Mouse (Mus musculus) megakaryocyte, embryonic 14.5 days (primary cell): ENCODE measurements around the gene Ptpn6. TPM values are rescaled to one million over a fixed set of nuclear protein-coding genes. Genes with fewer than 3 reads are reported as not detected.

Experiments
- H3K27me3 ChIP-seq: replicated peaks from 2 replicates; pipeline ENCODE3; 2012; ENCODE audit warnings: inconsistent platforms
- H3K36me3 ChIP-seq: replicated peaks from 2 replicates; pipeline ENCODE3; 2012; ENCODE audit warnings: low read length, inconsistent platforms, mixed read lengths
- H3K4me1 ChIP-seq: 2 replicates; pipeline ENCODE4 v1.6.1; 2012; ENCODE audit warnings: inconsistent platforms
- H3K4me3 ChIP-seq: replicated peaks from 2 replicates; pipeline ENCODE3; 2012; ENCODE audit warnings: moderate library complexity, mild to moderate bottlenecking, inconsistent platforms
- H3K9me3 ChIP-seq: 2 replicates; pipeline ENCODE4 v1.6.1; 2012; ENCODE audit warnings: inconsistent platforms
- FLI1 ChIP-seq: IDR thresholded peaks from 2 replicates; pipeline ENCODE4 v1.6.1; 2012; ENCODE audit warnings: low read length, inconsistent platforms, mixed read lengths
- GATA1 ChIP-seq: IDR thresholded peaks from 3 replicates; pipeline ENCODE4 v1.6.1; 2012; ENCODE audit warnings: mixed read lengths, low read length, inconsistent platforms, borderline replicate concordance
- polyA plus RNA-seq: library from polyadenylated mRNA; stranded (reverse); fragments of >175 nt; gene quantifications from 2 replicates; pipeline ENCODE4 v1.2.3, GENCODE M21; 2012; ENCODE audit warnings: low replicate concordance; ENCODE audit not compliant: insufficient read depth

Ptpn6 gene
- polyA plus RNA-seq, 1 experiment, result 20.1 TPM

DNA sequence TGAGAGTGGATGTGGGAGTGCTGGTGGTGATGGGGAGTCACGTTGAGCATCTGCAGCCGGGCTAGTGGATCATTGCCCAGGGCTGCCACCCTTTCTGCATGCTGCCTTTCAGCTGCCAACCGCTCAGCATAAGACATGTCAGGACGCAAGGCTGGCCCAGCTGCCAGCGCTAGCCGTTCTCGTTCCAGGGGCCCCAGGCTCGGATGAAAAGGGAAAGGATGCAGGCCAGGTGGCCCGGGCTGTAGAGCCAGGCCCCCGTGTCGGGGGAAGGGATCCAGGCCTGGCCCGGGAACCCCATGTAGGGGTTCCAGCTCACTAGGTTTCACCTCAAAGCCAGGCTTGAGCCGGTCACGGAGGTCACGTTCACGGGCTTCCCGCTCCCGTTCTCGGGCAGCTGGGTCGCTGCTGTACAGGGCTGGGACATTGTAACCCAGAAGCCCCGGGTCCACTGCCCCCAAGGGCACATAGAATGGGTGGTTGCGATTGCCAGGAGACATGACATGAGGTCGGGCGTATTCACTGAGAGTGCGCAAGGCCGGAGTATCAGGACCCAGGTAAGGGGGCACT, 6.3 kb upstream of the Ptpn6 start:
- Histone ChIP-seq H3K9me3 (no peaks in the 10 kb centered on the region), H3K4me1 (peaks cover 58% of the 10 kb centered on the region), H3K36me3 (peaks cover 52% of the 10 kb centered on the region), H3K4me3 (peak overlapping the region; percentile 95), H3K27me3 (no peaks in the 10 kb centered on the region)
- TF ChIP-seq FLI1 (no peak), GATA1 (no peak)

DNA sequence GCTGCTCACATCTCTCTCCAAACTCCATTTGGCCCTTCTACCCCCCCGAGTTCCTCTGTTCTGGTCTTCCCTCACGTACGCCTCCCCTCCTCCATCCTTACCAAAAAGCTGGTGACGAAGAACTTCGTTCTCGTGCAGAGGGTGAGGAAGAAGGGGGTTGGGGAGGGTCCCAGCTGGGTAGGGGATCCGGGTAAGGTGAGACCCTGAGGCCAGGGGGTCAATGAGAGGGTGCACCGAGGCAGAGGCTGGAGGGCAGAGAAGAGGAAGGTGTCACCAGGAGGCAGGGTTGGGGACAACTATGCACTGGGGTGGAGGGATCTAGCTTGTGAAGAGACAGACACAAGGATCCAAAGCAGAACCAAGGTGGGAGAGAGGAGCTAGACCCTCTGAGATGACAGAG, 5.1 kb upstream of the Ptpn6 start:
- Histone ChIP-seq H3K9me3 (no peaks in the 10 kb centered on the region), H3K36me3 (peaks cover 50% of the 10 kb centered on the region), H3K27me3 (no peaks in the 10 kb centered on the region), H3K4me1 (peaks cover 70% of the 10 kb centered on the region), H3K4me3 (no peak overlapping the region)
- TF ChIP-seq FLI1 (no peak), GATA1 (no peak)

DNA sequence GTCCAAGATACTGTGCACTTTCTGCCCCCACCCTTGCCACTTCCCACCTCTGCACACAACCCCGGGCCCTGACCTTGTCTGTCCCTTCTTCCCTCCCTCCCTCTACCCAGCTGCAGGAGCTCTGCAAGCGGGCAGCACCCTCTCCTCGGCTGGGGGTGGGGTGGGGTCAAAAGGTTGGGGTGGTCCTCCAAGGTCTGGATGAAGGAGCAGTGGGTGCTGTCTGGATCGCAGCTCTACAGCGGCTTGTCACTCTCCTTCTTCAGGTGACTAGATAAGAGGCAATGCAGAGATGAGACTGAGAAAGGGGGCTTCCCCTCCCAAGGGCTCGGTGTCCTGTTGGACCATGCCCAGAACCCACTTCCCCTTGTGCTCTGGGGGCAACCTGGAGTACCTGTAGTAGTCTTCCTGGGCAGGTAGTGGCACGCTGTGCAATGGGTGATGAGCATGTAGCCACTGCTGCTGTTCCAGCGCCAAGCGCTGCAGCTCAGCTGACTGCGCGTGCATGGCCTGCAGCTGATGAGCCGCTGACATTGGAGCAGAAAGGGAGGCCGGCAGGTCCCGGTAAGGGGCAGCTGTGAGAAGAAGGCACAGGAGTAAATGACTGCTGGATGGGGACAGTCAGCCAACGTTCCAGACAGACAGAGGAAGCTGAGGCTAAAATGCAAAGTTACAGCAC, 4.5 kb upstream of the Ptpn6 start:
- peaks cover 48% of the 10 kb centered on the region for H3K36me3 ChIP-seq
- H3K9me3 ChIP-seq, result no peaks in the 10 kb centered on the region
- H3K27me3 ChIP-seq, result no peaks in the 10 kb centered on the region
- H3K4me3 ChIP-seq, result peak overlapping the region; percentile 56
- peaks cover 76% of the 10 kb centered on the region for H3K4me1 ChIP-seq
- no peak for TF ChIP-seq GATA1
- no peak for TF ChIP-seq FLI1

DNA sequence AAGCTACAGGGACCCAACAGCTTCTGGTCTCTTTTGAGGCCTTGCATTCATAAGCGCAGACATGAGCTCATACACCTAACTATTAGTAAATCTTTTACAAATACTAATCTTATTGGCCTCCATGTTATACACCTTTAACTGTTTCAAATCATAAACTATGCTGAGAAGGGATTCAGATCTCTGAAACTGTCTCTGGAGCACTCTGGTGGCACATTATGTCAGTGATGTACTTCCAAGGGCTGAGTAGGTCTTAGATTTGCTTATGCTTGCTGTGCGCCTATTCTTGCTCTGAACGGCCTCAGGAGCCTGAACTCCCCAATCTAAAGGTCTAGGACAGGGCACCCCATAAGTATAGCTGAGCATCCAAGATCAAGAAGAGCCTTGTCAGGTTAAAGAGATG, 3.3 kb upstream of the Ptpn6 start:
- no peak for TF ChIP-seq FLI1
- TF ChIP-seq GATA1, result no peak
- H3K4me3 ChIP-seq, result peak overlapping the region; percentile 97
- no peaks in the 10 kb centered on the region for H3K27me3 ChIP-seq
- peaks cover 84% of the 10 kb centered on the region for H3K4me1 ChIP-seq
- H3K36me3 ChIP-seq, result peaks cover 40% of the 10 kb centered on the region
- no peaks in the 10 kb centered on the region for H3K9me3 ChIP-seq

DNA sequence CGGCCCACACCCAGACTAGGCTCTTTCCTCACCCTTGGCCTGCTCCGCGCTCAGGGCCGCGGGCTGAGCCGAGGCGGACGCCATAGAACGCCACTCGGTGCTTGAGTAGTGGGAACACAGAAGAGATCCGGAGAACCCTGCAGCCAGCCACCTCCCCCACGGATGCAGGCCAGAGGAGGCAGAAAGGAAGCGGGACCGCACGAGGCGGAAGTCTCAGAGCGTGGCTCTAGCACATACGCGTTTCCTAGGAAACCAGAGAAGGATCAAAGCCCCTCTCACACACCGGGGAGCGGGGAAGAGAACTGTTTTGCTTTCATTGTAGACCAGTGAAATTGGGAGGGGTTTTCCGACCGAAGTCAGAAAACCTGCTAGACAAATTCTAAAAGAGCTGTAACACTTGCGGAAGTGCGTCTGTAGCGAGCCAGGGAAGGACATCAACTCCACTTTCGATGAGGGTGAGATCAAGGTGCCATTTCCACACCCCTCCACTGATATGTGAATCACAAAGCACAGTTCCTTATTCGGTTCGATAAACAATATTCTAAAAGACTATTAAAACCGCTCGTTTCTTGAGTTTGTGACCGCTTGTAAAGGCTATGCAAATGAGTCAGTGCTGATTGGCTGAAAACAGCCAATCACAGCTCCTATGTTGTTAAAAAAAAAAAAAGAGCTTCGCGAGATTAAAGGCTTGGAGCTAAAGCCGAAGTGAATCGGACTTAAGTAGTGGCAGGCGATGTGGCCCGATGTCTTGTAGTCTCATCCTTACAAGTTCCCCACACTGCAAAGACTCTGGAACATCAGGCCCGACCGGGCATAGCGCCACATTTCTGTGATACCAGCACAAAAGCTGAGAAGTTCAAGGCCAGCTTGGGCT, 2.6 kb upstream of the Ptpn6 start, which contains the start of gene Grcc10:
TSS of gene Grcc10 (minus strand) at position 487 of the 874 bp plus-strand sequence.
- H3K4me3 ChIP-seq, result peak within 1 kb of the TSS; percentile 97
- peaks cover 36% of the 10 kb centered on the region for H3K36me3 ChIP-seq
- peak; percentile 56; the same call in 1 of the 2 replicates for TF ChIP-seq FLI1
- no peak for TF ChIP-seq GATA1
- no peaks in the 10 kb centered on the region for H3K9me3 ChIP-seq
- peaks cover 78% of the 10 kb centered on the region for H3K4me1 ChIP-seq
- no peaks in the 10 kb centered on the region for H3K27me3 ChIP-seq

DNA sequence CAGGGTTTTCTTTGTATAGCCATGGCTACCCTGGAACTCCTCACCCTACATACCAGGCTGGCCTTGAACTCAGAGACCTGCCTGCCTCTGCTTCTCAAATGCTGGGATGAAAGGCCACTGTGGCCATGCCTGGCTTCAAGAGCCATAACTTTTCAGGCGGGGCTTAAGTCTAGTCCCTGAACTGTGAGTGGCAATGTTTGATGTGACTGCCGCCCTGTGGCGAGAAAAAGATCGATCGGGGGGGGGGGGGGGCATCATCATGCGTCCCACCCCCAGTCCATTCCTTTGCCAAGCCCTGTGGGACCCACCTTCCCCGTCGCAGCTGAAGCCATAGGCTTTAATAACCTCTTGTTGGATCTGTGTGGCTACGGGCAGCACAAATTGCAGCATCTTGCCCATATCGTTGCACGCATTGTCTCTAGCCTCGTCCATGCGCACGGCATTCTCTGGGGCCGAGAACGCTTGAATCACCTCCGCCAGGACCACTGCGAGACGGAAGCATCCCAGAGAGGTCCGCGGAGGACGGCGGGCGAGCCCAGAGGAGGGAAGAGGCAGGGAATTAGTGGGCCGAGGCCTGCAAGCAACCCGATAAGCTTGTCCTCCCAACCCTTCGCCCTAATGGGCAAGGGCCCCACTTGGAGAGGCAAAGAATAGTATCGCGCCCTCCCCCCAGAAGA, 1.8 kb upstream of the Ptpn6 start:
- peaks cover 36% of the 10 kb centered on the region for H3K36me3 ChIP-seq
- H3K9me3 ChIP-seq, result no peaks in the 10 kb centered on the region
- TF ChIP-seq FLI1 (no peak), GATA1 (no peak)
- H3K4me1 ChIP-seq, result peaks cover 73% of the 10 kb centered on the region
- H3K27me3 ChIP-seq, result no peaks in the 10 kb centered on the region
- peak overlapping the region; percentile 97 for H3K4me3 ChIP-seq

DNA sequence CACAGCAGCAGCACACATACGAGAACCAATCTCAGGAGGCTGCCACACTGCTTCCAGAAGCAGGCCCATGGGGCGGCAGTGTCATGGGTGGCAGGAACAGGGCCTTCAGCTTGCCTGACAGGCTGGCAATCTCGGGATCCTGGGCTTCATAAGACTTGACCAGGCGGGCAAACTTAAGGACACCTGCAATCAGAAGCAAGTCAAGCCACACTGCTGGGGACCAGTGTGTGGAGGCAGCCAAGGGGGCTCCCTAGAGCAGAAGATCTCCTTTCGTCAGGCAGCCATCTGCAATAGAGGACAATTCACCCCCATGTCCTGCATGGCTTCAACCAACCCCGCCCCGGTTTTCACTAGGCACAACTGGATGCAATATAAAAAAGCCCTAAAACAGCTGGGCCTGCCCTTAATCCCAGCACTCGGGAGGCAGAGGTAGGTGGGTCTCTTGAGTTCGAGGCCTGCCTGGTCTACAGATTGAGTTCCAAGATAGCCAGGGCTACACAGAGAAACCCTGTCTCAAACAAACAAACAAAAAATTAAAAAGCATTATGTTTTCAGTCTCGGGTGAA, 800 bp upstream of the Ptpn6 start:
- Histone ChIP-seq H3K4me3 (peak overlapping the region; percentile 42), H3K27me3 (no peaks in the 10 kb centered on the region), H3K36me3 (peaks cover 30% of the 10 kb centered on the region), H3K4me1 (peaks cover 67% of the 10 kb centered on the region), H3K9me3 (no peaks in the 10 kb centered on the region)
- TF ChIP-seq FLI1 (no peak), GATA1 (no peak)

DNA sequence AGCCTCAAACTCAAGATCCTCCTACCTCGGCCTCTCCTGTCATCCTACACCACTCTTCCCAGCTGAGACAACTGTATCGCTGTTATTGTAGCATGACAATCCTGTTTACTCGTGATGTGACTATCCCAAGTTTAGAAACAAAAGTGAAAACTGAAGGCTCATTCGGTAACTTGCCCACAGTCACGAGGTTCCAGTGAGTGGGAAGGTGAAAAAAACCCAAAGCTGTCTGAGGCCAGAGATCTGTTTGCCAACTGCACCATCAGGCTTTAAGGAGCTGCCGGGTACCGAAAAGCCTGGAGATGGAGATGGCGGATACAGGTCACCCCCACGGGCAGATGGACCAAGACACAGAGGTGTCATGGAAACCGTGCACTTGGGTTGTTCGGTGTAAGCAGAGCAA, 1.5 kb downstream of the Ptpn6 start:
- Histone ChIP-seq H3K9me3 (no peaks in the 10 kb centered on the region), H3K4me1 (peaks cover 73% of the 10 kb centered on the region), H3K36me3 (peaks cover 17% of the 10 kb centered on the region), H3K4me3 (no peak overlapping the region), H3K27me3 (no peaks in the 10 kb centered on the region)
- TF ChIP-seq FLI1 (no peak), GATA1 (no peak)

DNA sequence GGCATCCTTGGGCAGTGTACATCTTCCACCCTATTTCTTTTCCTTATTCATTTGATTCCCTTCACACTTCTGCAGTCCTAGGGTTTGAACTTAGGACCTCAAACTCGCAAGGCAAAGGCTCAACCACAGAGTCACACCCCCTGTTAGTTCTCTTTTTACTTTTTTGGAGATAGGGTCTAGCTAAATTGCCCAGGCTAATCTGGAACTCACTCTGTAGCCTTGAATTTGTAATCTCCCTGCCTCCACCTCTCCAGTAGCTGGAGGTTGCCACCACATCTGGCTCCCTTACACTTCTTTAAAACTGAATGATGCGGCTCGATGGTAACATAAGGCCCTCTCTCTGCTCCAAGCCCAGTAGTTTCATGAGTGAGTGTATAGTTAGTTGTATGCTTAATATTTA, 4.1 kb downstream of the Ptpn6 start:
- peaks cover 33% of the 10 kb centered on the region for H3K36me3 ChIP-seq
- no peaks in the 10 kb centered on the region for H3K27me3 ChIP-seq
- H3K4me1 ChIP-seq, result peaks cover 81% of the 10 kb centered on the region
- H3K4me3 ChIP-seq, result no peak overlapping the region
- TF ChIP-seq GATA1, result no peak
- no peak for TF ChIP-seq FLI1
- H3K9me3 ChIP-seq, result no peaks in the 10 kb centered on the region
